Mouse (Mus musculus): ENCODE measurements at regions not wholly inside any gene's neighbourhood (a gene's known extent, or its start where the extent isn't known, plus 50 kb on each side); places are given as distances from the start of the nearest gene placed in this dataset.

DNA sequence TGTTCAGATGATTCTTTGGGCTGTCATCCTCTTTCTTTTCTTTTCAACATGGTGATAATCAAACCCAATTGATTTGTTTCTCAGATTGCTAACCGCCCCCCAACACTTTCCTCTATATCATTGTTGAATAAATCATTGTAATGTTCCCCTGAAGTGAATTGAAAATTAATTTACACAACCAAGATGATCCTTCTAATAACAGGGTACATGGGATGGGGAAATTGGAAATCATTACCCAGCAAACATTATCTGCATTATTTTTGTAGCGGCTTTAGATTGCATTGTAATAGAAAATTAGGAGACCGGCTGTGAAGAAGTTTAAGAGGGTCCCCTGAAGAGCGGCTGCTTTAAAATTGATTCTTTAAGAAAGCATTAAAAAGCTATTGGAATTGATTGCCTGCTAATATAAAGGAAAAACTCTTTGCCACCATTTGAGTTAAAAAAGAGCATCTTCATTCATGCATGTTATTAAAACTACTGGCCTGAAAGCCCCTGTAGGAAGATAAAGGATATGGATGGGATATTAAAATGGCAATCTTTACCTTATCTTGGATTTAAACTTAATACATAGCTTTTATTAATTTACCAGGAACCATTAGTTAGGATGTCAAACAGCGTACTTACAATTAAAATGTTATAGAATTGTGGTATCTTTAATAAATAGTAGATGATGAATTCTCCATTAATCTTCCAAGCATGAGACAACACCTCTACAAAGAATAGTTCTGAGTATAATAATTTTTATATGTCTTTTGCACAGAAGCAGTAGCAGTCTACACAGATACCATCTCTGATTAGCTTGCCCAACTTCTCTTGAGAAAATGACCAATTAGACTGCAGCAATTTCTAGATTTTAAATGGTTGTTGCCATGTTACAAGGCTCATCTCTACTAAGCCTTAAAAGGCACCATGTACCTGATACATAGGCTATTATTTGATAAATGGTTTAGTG is 127.0 kb upstream of the Hs3st5 start:
- DNase-seq (ENCODE audit: low spot score) = no peak

DNA sequence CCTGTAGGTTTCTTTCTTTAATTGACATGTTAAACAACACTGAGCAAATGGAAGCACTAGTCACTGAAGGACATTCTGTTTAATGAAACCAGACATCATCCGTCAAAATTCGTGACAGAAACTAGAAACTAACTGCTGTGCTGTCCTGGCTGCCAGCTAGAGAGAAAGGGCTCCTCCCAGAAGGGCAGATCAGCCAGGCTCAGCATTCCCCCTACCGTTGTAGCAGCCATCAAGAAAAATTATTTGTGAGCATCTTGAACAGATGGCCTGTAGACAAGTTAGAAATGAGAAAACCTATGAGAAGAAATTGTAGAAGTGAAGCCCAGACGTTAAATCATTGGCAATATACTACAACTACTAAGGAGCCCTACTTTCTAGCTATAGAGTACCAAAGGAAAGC is 123.3 kb upstream of the Hs3st5 start:
- DNase-seq (ENCODE audit: low spot score) = no peak

DNA sequence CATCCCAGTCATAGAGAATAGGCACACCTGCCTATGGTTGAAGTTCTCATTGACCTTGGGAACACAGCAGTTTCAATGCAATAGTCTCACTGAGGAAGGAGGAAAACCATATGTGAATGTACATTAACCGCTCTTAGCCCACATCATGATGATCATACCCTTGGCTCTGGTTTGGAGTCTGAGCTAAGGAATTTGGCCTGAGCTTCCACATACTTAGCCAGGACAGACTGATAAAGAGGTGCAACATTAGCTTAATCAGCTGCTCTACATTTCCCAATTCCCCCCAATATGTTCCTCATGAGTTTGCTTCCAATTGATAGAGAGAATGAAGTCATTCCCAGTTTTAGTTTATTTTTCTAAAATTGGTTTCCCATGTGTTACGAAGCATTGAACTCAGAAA is 116.6 kb upstream of the Hs3st5 start:
- peak; percentile 5 for DNase-seq (ENCODE audit: low spot score)

DNA sequence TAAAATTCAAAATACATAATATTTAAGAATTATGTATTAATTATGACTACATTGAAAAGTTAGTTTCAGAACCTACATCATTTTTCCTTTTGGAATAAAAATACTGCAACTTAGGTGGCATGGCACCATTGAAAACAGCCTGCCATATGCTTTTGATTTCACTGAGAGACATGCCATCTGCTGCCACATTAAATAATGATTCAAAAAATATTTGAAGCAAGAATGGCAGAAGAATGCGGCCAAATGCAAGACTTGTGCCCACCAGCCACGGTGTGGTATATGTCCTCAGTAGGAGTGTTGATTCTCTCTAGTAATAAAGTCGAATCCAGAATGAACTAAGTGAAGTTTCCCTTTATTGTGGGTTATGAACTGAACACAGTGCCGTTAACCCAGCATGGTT is 113.0 kb upstream of the Hs3st5 start:
- DNase-seq (ENCODE audit: low spot score) = peak; percentile 16

DNA sequence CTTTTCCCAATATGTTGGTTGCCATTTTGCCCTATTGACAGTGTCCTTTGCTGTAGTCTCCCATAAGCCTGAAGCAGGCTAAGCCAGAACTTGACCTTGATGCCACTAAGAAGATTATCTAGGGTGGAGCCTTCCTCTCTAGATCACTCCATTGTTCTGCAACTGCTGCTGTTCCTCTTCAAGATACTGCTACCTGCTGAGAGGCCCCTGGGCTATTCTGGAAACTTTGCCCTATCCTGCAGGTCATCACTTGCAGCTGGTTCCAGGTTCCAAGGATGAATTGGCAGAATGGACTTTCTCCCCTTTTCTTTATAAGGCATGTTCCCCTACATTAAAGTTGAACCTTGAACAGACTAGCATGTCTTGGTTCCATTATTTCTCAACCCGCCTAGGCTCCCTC is 110.0 kb upstream of the Hs3st5 start:
- DNase-seq (ENCODE audit: low spot score) = no peak

DNA sequence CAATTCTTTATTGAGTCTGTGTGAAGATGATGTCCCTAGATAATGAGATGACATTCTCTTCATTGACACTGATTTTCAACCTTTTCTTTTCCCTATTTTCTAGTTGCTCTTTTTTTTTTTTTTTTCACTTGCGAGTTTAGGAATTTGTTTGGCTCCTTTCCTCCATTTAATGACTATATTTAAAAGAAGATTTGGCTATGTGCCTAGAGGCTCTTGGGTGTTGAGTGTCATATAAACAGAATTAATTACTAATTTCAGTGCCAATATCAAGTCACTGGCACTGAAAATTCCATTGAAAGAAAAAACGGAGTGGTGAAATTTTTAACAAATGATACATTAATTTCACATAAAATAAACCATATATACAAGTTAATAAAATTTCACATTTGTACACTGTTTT is 98.6 kb upstream of the Hs3st5 start:
- no peak for DNase-seq (ENCODE audit: low spot score)

DNA sequence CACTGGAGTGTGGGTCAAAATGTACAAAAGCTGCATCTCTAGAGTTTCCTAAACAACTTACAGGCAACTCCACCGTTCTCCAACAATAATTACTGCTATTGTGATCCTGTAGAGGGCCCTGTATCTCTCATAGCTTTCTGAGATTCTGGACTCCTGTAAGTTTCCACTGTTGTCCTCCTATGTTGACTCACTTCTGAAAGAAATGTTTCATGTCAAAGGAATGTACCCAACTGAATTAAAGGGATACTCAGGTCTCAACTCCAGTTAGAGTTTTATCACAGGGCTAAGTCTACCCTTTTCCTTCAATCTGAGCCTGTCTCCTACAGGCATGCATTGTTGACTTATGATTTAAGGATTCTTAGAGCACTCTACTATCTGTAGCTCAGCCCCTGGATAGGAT is 75.3 kb upstream of the Hs3st5 start:
- DNase-seq (ENCODE audit: low spot score) = no peak

DNA sequence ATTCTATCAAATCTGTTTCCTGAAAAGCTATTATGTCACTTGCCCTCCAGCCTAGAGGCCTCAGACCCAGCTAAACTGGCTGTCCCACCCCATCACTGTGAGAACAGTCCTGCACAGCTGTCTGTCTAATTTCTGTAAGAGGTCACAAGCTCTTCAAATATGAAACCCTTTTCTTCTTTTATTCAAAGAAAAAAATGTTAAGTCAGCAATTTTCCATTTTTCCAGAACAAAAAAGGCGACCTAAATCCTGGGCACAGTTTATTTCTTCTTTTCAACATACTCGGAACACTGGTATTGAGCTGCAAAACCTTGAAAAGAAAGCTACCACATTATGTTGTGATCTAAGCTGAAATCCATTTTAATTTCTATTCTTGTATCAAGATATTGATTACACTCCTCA is 69.2 kb upstream of the Hs3st5 start:
- no peak for DNase-seq (ENCODE audit: low spot score)

All from layer of hippocampus, adult 9-10 months (tissue).